Mouse (Mus musculus): ENCODE results near the gene Nr3c2. TPM values are rescaled to one million over a fixed set of nuclear protein-coding genes. Genes with fewer than 3 reads are reported as not detected.

Nr3c2 gene
- polyA plus RNA-seq, 1 experiment from 2014 or later = 1.4 TPM

DNA sequence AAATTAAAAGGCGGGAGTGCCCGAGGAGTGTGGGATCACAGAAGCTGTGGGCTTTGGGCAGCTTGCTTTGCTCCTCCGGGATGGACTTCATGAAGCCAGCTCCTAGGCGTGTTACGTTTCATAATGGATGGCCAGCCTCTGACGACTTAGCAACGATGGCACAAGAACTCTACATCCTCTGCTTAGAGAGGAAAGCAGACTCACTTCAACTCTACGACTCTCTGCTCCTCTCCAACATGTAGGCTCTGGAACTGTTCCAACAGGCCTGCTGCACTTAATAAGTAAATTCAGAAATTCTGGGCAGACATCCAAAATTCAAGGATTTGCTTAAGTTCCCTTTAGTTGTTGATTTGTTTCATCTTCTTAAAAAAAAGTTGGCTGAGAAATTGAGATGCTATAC, 315.4 kb downstream of the Nr3c2 start:
- H3K27ac ChIP-seq (ENCODE audit: low read depth, low read length) = no peak overlapping the region
- no peaks in the 10 kb centered on the region for H3K27me3 ChIP-seq (replicated peaks; ENCODE audit: control insufficient read depth, insufficient read depth, low read length)
- no peaks in the 10 kb centered on the region for H3K9me3 ChIP-seq (ENCODE audit: control insufficient read depth, low read length)
- no peak overlapping the region for H3K9ac ChIP-seq (ENCODE audit: low read depth, low read length)
- H3K4me3 ChIP-seq (ENCODE audit: low read depth, low read length) = no peak overlapping the region
- DNase-seq (ENCODE audit: low spot score) (no peak), ATAC-seq (replicated peaks; ENCODE audit: low FRiP score) (no peak)
- WGBS = 64% methylated on average over 8 of the region's 8 CpGs
- no peaks in the 10 kb centered on the region for H3K4me1 ChIP-seq (replicated peaks; ENCODE audit: control insufficient read depth, insufficient read depth, low read length)
- H3K36me3 ChIP-seq (ENCODE audit: control insufficient read depth, insufficient read depth, low read length) = no peaks in the 10 kb centered on the region
- H3K4me2 ChIP-seq = no peak overlapping the region

- Histone ChIP-seq H3K4me2 (no peak overlapping the region), H3K27me3 (replicated peaks; ENCODE audit: control insufficient read depth, insufficient read depth, low read length) (no peaks in the 10 kb centered on the region), H3K4me3 (ENCODE audit: low read depth, low read length) (no peak overlapping the region), H3K27ac (ENCODE audit: low read depth, low read length) (no peak overlapping the region), H3K4me1 (replicated peaks; ENCODE audit: control insufficient read depth, insufficient read depth, low read length) (no peaks in the 10 kb centered on the region), H3K9ac (ENCODE audit: low read depth, low read length) (no peak overlapping the region), H3K9me3 (ENCODE audit: control insufficient read depth, low read length) (no peaks in the 10 kb centered on the region), H3K36me3 (ENCODE audit: control insufficient read depth, insufficient read depth, low read length) (no peaks in the 10 kb centered on the region)
- DNase-seq (ENCODE audit: low spot score) (no peak), ATAC-seq (replicated peaks; ENCODE audit: low FRiP score) (no peak)
- 85% methylated on average over 6 of the region's 6 CpGs for WGBS
These were observed 315.9 kb downstream of the Nr3c2 start for GRCm38 (mm10) chr8:77215191-77215590.

DNA sequence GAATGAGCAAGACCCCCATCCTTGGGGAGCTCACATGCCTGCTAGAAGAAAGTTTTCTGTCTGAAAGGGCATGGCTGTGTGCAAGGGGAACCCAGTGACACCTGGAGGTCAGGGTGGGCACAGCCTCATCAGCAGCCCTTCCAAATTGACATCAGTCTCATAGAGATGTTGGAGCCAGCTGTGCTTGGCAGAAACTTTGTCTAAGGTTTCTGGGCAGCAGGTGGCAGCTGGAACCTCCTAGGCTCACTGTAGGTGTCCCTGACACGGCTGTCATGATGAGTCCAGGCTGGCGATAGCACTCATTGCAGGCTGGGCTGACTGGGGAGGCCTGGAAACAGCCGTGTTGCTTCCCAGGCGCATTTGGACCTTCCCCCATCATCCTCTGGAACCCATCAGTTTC, 323.9 kb downstream of the Nr3c2 start:
- Histone ChIP-seq H3K9me3 (ENCODE audit: control insufficient read depth, low read length) (no peaks in the 10 kb centered on the region), H3K27me3 (replicated peaks; ENCODE audit: control insufficient read depth, insufficient read depth, low read length) (no peaks in the 10 kb centered on the region), H3K27ac (ENCODE audit: low read depth, low read length) (no peak overlapping the region), H3K4me3 (ENCODE audit: low read depth, low read length) (no peak overlapping the region), H3K36me3 (ENCODE audit: control insufficient read depth, insufficient read depth, low read length) (no peaks in the 10 kb centered on the region), H3K4me2 (no peak overlapping the region), H3K4me1 (replicated peaks; ENCODE audit: control insufficient read depth, insufficient read depth, low read length) (no peaks in the 10 kb centered on the region), H3K9ac (ENCODE audit: low read depth, low read length) (no peak overlapping the region)
- WGBS = 71% methylated on average over 4 of the region's 4 CpGs
- ATAC-seq (replicated peaks; ENCODE audit: low FRiP score) (no peak), DNase-seq (ENCODE audit: low spot score) (no peak)

DNA sequence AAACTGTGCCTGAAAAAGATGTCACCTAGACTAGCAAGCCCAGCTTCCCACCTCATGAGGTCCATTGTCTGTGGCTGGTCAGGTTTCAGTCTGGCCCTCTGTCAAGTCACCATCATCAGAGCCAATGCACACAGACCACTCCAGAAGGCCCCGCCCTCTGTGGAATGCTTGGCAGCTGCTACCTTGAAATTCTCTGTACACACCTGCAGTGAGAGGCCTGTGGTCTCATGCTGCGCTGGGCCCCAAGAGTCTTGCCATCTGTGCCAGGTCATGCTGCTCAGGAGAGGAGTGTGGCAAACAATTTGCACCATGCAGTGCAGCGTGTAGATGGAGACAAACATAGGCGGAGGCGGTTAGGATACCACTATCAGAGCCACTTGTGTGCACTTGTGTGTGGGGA, 328.5 kb downstream of the Nr3c2 start:
- Histone ChIP-seq H3K4me1 (replicated peaks; ENCODE audit: control insufficient read depth, insufficient read depth, low read length) (no peaks in the 10 kb centered on the region), H3K27me3 (replicated peaks; ENCODE audit: control insufficient read depth, insufficient read depth, low read length) (no peaks in the 10 kb centered on the region), H3K9me3 (ENCODE audit: control insufficient read depth, low read length) (no peaks in the 10 kb centered on the region), H3K4me2 (no peak overlapping the region), H3K4me3 (ENCODE audit: low read depth, low read length) (no peak overlapping the region), H3K9ac (ENCODE audit: low read depth, low read length) (no peak overlapping the region), H3K27ac (ENCODE audit: low read depth, low read length) (no peak overlapping the region), H3K36me3 (ENCODE audit: control insufficient read depth, insufficient read depth, low read length) (no peaks in the 10 kb centered on the region)
- 87% methylated on average over 5 of the region's 5 CpGs for WGBS
- DNase-seq (ENCODE audit: low spot score) (no peak), ATAC-seq (replicated peaks; ENCODE audit: low FRiP score) (no peak)

GRCm38 (mm10) chr8:77228688-77229087, 329.4 kb downstream of the Nr3c2 start:
- no peak overlapping the region for H3K4me3 ChIP-seq (ENCODE audit: low read depth, low read length)
- H3K4me2 ChIP-seq = no peak overlapping the region
- no peaks in the 10 kb centered on the region for H3K9me3 ChIP-seq (ENCODE audit: control insufficient read depth, low read length)
- no peaks in the 10 kb centered on the region for H3K4me1 ChIP-seq (replicated peaks; ENCODE audit: control insufficient read depth, insufficient read depth, low read length)
- no peak overlapping the region for H3K27ac ChIP-seq (ENCODE audit: low read depth, low read length)
- no peaks in the 10 kb centered on the region for H3K27me3 ChIP-seq (replicated peaks; ENCODE audit: control insufficient read depth, insufficient read depth, low read length)
- ATAC-seq (replicated peaks; ENCODE audit: low FRiP score) (no peak), DNase-seq (ENCODE audit: low spot score) (no peak)
- H3K9ac ChIP-seq (ENCODE audit: low read depth, low read length) = no peak overlapping the region
- H3K36me3 ChIP-seq (ENCODE audit: control insufficient read depth, insufficient read depth, low read length) = no peaks in the 10 kb centered on the region
- 77% methylated on average over 7 of the region's 7 CpGs for WGBS

- H3K4me3 ChIP-seq (ENCODE audit: low read depth, low read length) = no peak overlapping the region
- no peaks in the 10 kb centered on the region for H3K27me3 ChIP-seq (replicated peaks; ENCODE audit: control insufficient read depth, insufficient read depth, low read length)
- H3K36me3 ChIP-seq (ENCODE audit: control insufficient read depth, insufficient read depth, low read length) = no peaks in the 10 kb centered on the region
- H3K9ac ChIP-seq (ENCODE audit: low read depth, low read length) = no peak overlapping the region
- no peaks in the 10 kb centered on the region for H3K9me3 ChIP-seq (ENCODE audit: control insufficient read depth, low read length)
- no peak for DNase-seq (ENCODE audit: low spot score)
- no peak overlapping the region for H3K27ac ChIP-seq (ENCODE audit: low read depth, low read length)
- no peak for ATAC-seq (replicated peaks; ENCODE audit: low FRiP score)
- H3K4me2 ChIP-seq = no peak overlapping the region
- whole genome bisulfite sequencing = 81% methylated on average over 1 of the region's 1 CpGs
- H3K4me1 ChIP-seq (replicated peaks; ENCODE audit: control insufficient read depth, insufficient read depth, low read length) = no peaks in the 10 kb centered on the region
These were observed 332.0 kb downstream of the Nr3c2 start for GRCm38 (mm10) chr8:77231211-77231610.

DNA sequence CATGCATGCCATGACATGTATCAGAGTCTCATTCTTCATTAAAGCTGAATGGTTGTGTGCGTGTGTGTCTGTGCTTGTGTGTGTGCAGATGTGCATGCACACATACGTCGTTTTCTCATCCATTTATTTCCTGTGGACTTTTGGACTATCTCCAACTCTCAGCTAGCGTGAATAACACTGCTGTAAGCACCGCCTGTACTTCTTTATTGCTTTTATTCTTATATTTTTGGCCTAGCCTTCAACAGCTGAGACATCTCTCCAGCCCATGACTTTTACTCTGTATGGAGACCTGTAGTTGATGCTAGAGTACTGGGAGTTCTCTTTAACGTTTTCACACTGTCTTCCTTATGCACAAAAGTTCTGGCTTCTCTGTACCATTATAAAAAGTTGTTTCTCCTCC, 332.6 kb downstream of the Nr3c2 start:
- Histone ChIP-seq H3K27me3 (replicated peaks; ENCODE audit: control insufficient read depth, insufficient read depth, low read length) (no peaks in the 10 kb centered on the region), H3K36me3 (ENCODE audit: control insufficient read depth, insufficient read depth, low read length) (no peaks in the 10 kb centered on the region), H3K4me2 (no peak overlapping the region), H3K27ac (ENCODE audit: low read depth, low read length) (no peak overlapping the region), H3K9me3 (ENCODE audit: control insufficient read depth, low read length) (no peaks in the 10 kb centered on the region), H3K4me1 (replicated peaks; ENCODE audit: control insufficient read depth, insufficient read depth, low read length) (no peaks in the 10 kb centered on the region), H3K4me3 (ENCODE audit: low read depth, low read length) (no peak overlapping the region), H3K9ac (ENCODE audit: low read depth, low read length) (no peak overlapping the region)
- DNase-seq (ENCODE audit: low spot score) (no peak), ATAC-seq (replicated peaks; ENCODE audit: low FRiP score) (no peak)
- 75% methylated on average over 6 of the region's 6 CpGs for WGBS

GRCm38 (mm10) chr8:77232411-77232810, 333.2 kb downstream of the Nr3c2 start:
- Histone ChIP-seq H3K27me3 (replicated peaks; ENCODE audit: control insufficient read depth, insufficient read depth, low read length) (no peaks in the 10 kb centered on the region), H3K36me3 (ENCODE audit: control insufficient read depth, insufficient read depth, low read length) (no peaks in the 10 kb centered on the region), H3K9me3 (ENCODE audit: control insufficient read depth, low read length) (no peaks in the 10 kb centered on the region), H3K27ac (ENCODE audit: low read depth, low read length) (no peak overlapping the region), H3K4me2 (no peak overlapping the region), H3K4me3 (ENCODE audit: low read depth, low read length) (no peak overlapping the region), H3K9ac (ENCODE audit: low read depth, low read length) (no peak overlapping the region), H3K4me1 (replicated peaks; ENCODE audit: control insufficient read depth, insufficient read depth, low read length) (no peaks in the 10 kb centered on the region)
- 90% methylated on average over 3 of the region's 3 CpGs for WGBS
- DNase-seq (ENCODE audit: low spot score) (no peak), ATAC-seq (replicated peaks; ENCODE audit: low FRiP score) (no peak)

DNA sequence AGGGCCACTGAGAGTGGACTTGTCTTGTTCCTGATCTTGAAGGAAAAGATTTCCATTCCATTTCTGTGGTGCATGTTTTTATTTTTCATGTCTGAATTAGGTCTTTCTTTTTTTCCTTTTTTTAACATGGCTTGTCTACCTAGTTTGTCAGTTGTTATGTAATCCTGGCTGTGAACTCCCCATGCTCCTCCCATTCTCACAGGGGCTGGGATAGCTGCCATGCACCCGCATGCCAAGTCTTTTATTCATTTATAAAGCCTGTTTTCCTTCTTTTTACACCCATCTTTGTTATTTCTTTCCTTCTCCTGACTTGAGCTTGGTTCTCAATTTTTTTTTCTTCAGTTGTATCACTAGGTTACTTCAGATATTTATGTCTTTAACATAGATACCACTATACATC, 337.5 kb downstream of the Nr3c2 start:
- H3K9me3 ChIP-seq (ENCODE audit: control insufficient read depth, low read length) = no peaks in the 10 kb centered on the region
- no peak overlapping the region for H3K4me3 ChIP-seq (ENCODE audit: low read depth, low read length)
- H3K27me3 ChIP-seq (replicated peaks; ENCODE audit: control insufficient read depth, insufficient read depth, low read length) = no peaks in the 10 kb centered on the region
- no peak overlapping the region for H3K9ac ChIP-seq (ENCODE audit: low read depth, low read length)
- ATAC-seq (replicated peaks; ENCODE audit: low FRiP score) (no peak), DNase-seq (ENCODE audit: low spot score) (no peak)
- H3K4me2 ChIP-seq = no peak overlapping the region
- H3K4me1 ChIP-seq (replicated peaks; ENCODE audit: control insufficient read depth, insufficient read depth, low read length) = no peaks in the 10 kb centered on the region
- 86% methylated on average over 1 of the region's 1 CpGs for WGBS
- H3K27ac ChIP-seq (ENCODE audit: low read depth, low read length) = no peak overlapping the region
- no peaks in the 10 kb centered on the region for H3K36me3 ChIP-seq (ENCODE audit: control insufficient read depth, insufficient read depth, low read length)

Data from liver, embryonic 11.5 days (tissue).